Mouse (Mus musculus) cerebellum, adult 2 months (tissue): Measurements from ENCODE around the gene Cryl1. TPM values are rescaled to one million over a fixed set of nuclear protein-coding genes. Genes with fewer than 3 reads are reported as not detected.
A peak's percentile ranks its signal among the peaks of the same experiment; 100 is the strongest.

Source experiments
- DNase-seq, 2 experiments: peaks; one replicate each; pipeline ENCODE4 v3.0.0; 2021
- H3K27ac ChIP-seq: fragments of 200-500 bp; 2 replicates; pipeline ENCODE4 v1.5.1; 2012; ENCODE audit warnings: low read length, control low read depth, inconsistent platforms; ENCODE audit not compliant: insufficient read depth
- H3K27me3 ChIP-seq: fragments of 200-500 bp; 2 replicates; pipeline ENCODE4 v1.6.1; 2012; ENCODE audit warnings: inconsistent platforms, mild to moderate bottlenecking, low read length, moderate library complexity; ENCODE audit not compliant: control insufficient read depth, insufficient read depth
- H3K4me1 ChIP-seq: fragments of 200-500 bp; 2 replicates; pipeline ENCODE4 v1.6.1; 2011; ENCODE audit warnings: low read length; ENCODE audit not compliant: control insufficient read depth, insufficient read depth
- H3K4me3 ChIP-seq: fragments of 200-500 bp; replicated peaks from 2 replicates; pipeline ENCODE3; 2011; ENCODE audit warnings: mild to moderate bottlenecking, low read depth, low read length, control low read depth; ENCODE audit not compliant: insufficient read depth
- CTCF ChIP-seq: fragments of 200-500 bp; IDR thresholded peaks from 2 replicates; pipeline ENCODE4 v1.5.1; 2011; ENCODE audit warnings: low read depth, mild to moderate bottlenecking, control low read depth, low read length, moderate library complexity, borderline replicate concordance; ENCODE audit not compliant: insufficient read depth
- POLR2A ChIP-seq: fragments of 200-500 bp; IDR thresholded peaks from 2 replicates; pipeline ENCODE4 v1.6.1; 2011; ENCODE audit warnings: low read length, control low read depth, borderline replicate concordance; ENCODE audit not compliant: insufficient read depth
- WGBS: fragments of 180-500 bp; shearing (Covaris S2); methylation state at CpG from one replicate; pipeline ENCODE4 v1.1.7; 2018; 5-methylcytosine and 5-hydroxymethylcytosine counted together
- polyA plus RNA-seq: library from polyadenylated mRNA; depleted of rRNA; stranded (reverse); fragments of >200 nt; gene quantifications from 2 replicates; pipeline ENCODE4 v1.2.3, GENCODE M21; 2012

The Cryl1 gene
- polyA plus RNA-seq, 1 experiment: 21.0 TPM

- Histone ChIP-seq H3K27me3 (no peaks in the 10 kb centered on the region), H3K4me1 (no peaks in the 10 kb centered on the region), H3K27ac (no peak overlapping the region), H3K4me3 (no peak overlapping the region)
- no peak for DNase-seq
- TF ChIP-seq POLR2A: no peak
- 74% methylated on average over 6 of the region's 6 CpGs for WGBS
These were observed 63.5 kb downstream of the Cryl1 start for GRCm38 (mm10) chr14:57334833-57335232.

- TF ChIP-seq CTCF: no peak
- no peak for TF ChIP-seq POLR2A
- no peaks in the 10 kb centered on the region for H3K27me3 ChIP-seq
- DNase-seq: no peak
- 89% methylated on average over 8 of the region's 8 CpGs for WGBS
- H3K27ac ChIP-seq: no peak overlapping the region
- no peaks in the 10 kb centered on the region for H3K4me1 ChIP-seq
- no peak overlapping the region for H3K4me3 ChIP-seq
These were observed 65.8 kb downstream of the Cryl1 start for GRCm38 (mm10) chr14:57332503-57332902.

GRCm38 (mm10) chr14:57331097-57331496, 67.2 kb downstream of the Cryl1 start:
- TF ChIP-seq CTCF (no peak), POLR2A (no peak)
- 78% methylated on average over 10 of the region's 10 CpGs for WGBS
- H3K4me3 ChIP-seq: no peak overlapping the region
- DNase-seq: no peak
- H3K27me3 ChIP-seq: no peaks in the 10 kb centered on the region
- no peaks in the 10 kb centered on the region for H3K4me1 ChIP-seq
- H3K27ac ChIP-seq: no peak overlapping the region

GRCm38 (mm10) chr14:57329600-57329999, 68.7 kb downstream of the Cryl1 start:
- peak; percentile 47 to 49 for DNase-seq
- no peak overlapping the region for H3K27ac ChIP-seq
- 6% methylated on average over 15 of the region's 15 CpGs for WGBS
- TF ChIP-seq POLR2A (no peak), CTCF (no peak)
- no peaks in the 10 kb centered on the region for H3K4me1 ChIP-seq
- no peaks in the 10 kb centered on the region for H3K27me3 ChIP-seq
- H3K4me3 ChIP-seq: no peak overlapping the region

- no peak for DNase-seq
These were observed 71.6 kb downstream of the Cryl1 start for GRCm38 (mm10) chr14:57326771-57327170.

GRCm38 (mm10) chr14:57318812-57319211, 79.5 kb downstream of the Cryl1 start:
- no peak overlapping the region for H3K4me3 ChIP-seq
- no peak overlapping the region for H3K27ac ChIP-seq
- TF ChIP-seq POLR2A (no peak), CTCF (no peak)
- 95% methylated on average over 1 of the region's 1 CpGs for WGBS
- no peak for DNase-seq
- no peaks in the 10 kb centered on the region for H3K27me3 ChIP-seq
- no peaks in the 10 kb centered on the region for H3K4me1 ChIP-seq

More at GRCm38 (mm10) chr14:57326771-57327170, 71.6 kb downstream of the Cryl1 start:
- no peak overlapping the region for H3K4me3 ChIP-seq
- no peaks in the 10 kb centered on the region for H3K4me1 ChIP-seq
- 59% methylated on average over 6 of the region's 6 CpGs for WGBS
- TF ChIP-seq POLR2A: no peak
- TF ChIP-seq CTCF: no peak
- H3K27ac ChIP-seq: no peak overlapping the region; the same call in 1 of the 2 replicates
- no peaks in the 10 kb centered on the region for H3K27me3 ChIP-seq

- no peak for TF ChIP-seq CTCF
- no peak for TF ChIP-seq POLR2A
- Histone ChIP-seq H3K4me3 (no peak overlapping the region), H3K27me3 (no peaks in the 10 kb centered on the region), H3K4me1 (no peaks in the 10 kb centered on the region), H3K27ac (no peak overlapping the region)
- WGBS: 73% methylated on average over 16 of the region's 16 CpGs
- no peak for DNase-seq
These were observed 81.4 kb downstream of the Cryl1 start for GRCm38 (mm10) chr14:57316662-57317600.

GRCm38 (mm10) chr14:57315976-57316375, 82.4 kb downstream of the Cryl1 start:
- Histone ChIP-seq H3K27ac (no peak overlapping the region), H3K4me3 (no peak overlapping the region), H3K4me1 (no peaks in the 10 kb centered on the region), H3K27me3 (no peaks in the 10 kb centered on the region)
- 17% methylated on average over 3 of the region's 3 CpGs for WGBS
- no peak for TF ChIP-seq CTCF
- no peak for TF ChIP-seq POLR2A
- DNase-seq: peak in 1 of 2 experiments; percentile 9

GRCm38 (mm10) chr14:57315551-57315950, 82.8 kb downstream of the Cryl1 start:
- no peak overlapping the region for H3K27ac ChIP-seq
- 54% methylated on average over 7 of the region's 7 CpGs for WGBS
- TF ChIP-seq POLR2A (no peak), CTCF (no peak)
- H3K4me1 ChIP-seq: no peaks in the 10 kb centered on the region
- H3K27me3 ChIP-seq: no peaks in the 10 kb centered on the region
- DNase-seq: no peak
- H3K4me3 ChIP-seq: no peak overlapping the region
